Mouse (Mus musculus): ENCODE results near the gene Hist1h3f. TPM values are rescaled to one million over a fixed set of nuclear protein-coding genes. Genes with fewer than 3 reads are reported as not detected.
"Not testable (repeated sequence)": the region's sequence is repeated elsewhere in the genome, so short reads cannot be mapped to it uniquely, and the experiment has no call there.

Hist1h3f gene
- polyA plus RNA-seq, 1 experiment, result not detected

GRCm38 (mm10) chr13:23575271-23575851 lies 31.5 kb downstream of the Hist1h3f start, which contains the start of gene Hist1h3d:
Gene Hist1h3d, plus strand, starts transcription at chr13:23575763.
- peak within 1 kb of the TSS; percentile 59 for H3K4me3 ChIP-seq (ENCODE audit: insufficient read depth, low read depth, low read length)
- H3K4me1 ChIP-seq (ENCODE audit: control insufficient read depth, insufficient read depth, insufficient read length, low read length), result 0 out of 2 replicates have a peak, but pooled peaks cover 2% of the 10 kb centered on the region
- no peak within 1 kb of the TSS for H3K27ac ChIP-seq (replicated peaks; ENCODE audit: low read depth, low read length)

- not testable (repeated sequence) for H3K4me1 ChIP-seq (ENCODE audit: control insufficient read depth, insufficient read depth, insufficient read length, low read length); H3K27ac ChIP-seq (replicated peaks; ENCODE audit: low read depth, low read length)
- H3K4me3 ChIP-seq (ENCODE audit: insufficient read depth, low read depth, low read length), result peak overlapping the region; percentile 59
Observed at GRCm38 (mm10) chr13:23575864-23576313, 32.0 kb downstream of the Hist1h3f start.

GRCm38 (mm10) chr13:23576351-23576881 lies 32.6 kb downstream of the Hist1h3f start:
- 0 out of 2 replicates have a peak overlapping the region, but pooled peaks have one; percentile 6 for H3K4me3 ChIP-seq (ENCODE audit: insufficient read depth, low read depth, low read length)
- no peak overlapping the region for H3K27ac ChIP-seq (replicated peaks; ENCODE audit: low read depth, low read length)
- 0 out of 2 replicates have a peak, but pooled peaks cover 2% of the 10 kb centered on the region for H3K4me1 ChIP-seq (ENCODE audit: control insufficient read depth, insufficient read depth, insufficient read length, low read length)

GRCm38 (mm10) chr13:23576906-23577639 lies 33.2 kb downstream of the Hist1h3f start:
- H3K4me3 ChIP-seq (ENCODE audit: insufficient read depth, low read depth, low read length), result no peak overlapping the region
- 0 out of 2 replicates have a peak, but pooled peaks cover 2% of the 10 kb centered on the region for H3K4me1 ChIP-seq (ENCODE audit: control insufficient read depth, insufficient read depth, insufficient read length, low read length)
- H3K27ac ChIP-seq (replicated peaks; ENCODE audit: low read depth, low read length), result no peak overlapping the region

- peaks cover 4% of the 10 kb centered on the region; the same call in 1 of the 2 replicates for H3K4me1 ChIP-seq (ENCODE audit: control insufficient read depth, insufficient read depth, insufficient read length, low read length)
- no peak overlapping the region for H3K27ac ChIP-seq (replicated peaks; ENCODE audit: low read depth, low read length)
- no peak overlapping the region for H3K4me3 ChIP-seq (ENCODE audit: insufficient read depth, low read depth, low read length)
Observed at GRCm38 (mm10) chr13:23577835-23578234, 34.0 kb downstream of the Hist1h3f start.

- Histone ChIP-seq H3K4me1 (ENCODE audit: control insufficient read depth, insufficient read depth, insufficient read length, low read length) (peaks cover 11% of the 10 kb centered on the region; the same call in 1 of the 2 replicates), H3K4me3 (ENCODE audit: insufficient read depth, low read depth, low read length) (peak within 1 kb of the TSS; percentile 54), H3K27ac (replicated peaks; ENCODE audit: low read depth, low read length) (no peak within 1 kb of the TSS)
Observed at GRCm38 (mm10) chr13:23581408-23582218, 37.8 kb downstream of the Hist1h3f start, which contains the start of gene Hist1h4d. Gene Hist1h4d, plus strand, starts transcription at chr13:23581598.

- Histone ChIP-seq H3K4me1 (ENCODE audit: control insufficient read depth, insufficient read depth, insufficient read length, low read length) (peaks cover 11% of the 10 kb centered on the region; the same call in 1 of the 2 replicates), H3K27ac (replicated peaks; ENCODE audit: low read depth, low read length) (no peak overlapping the region), H3K4me3 (ENCODE audit: insufficient read depth, low read depth, low read length) (peak overlapping the region; percentile 54)
Observed at GRCm38 (mm10) chr13:23582219-23583056, 38.6 kb downstream of the Hist1h3f start.

- H3K27ac ChIP-seq (replicated peaks; ENCODE audit: low read depth, low read length), result peak overlapping the region; percentile 41; the same call in 1 of the 2 replicates
- H3K4me1 ChIP-seq (ENCODE audit: control insufficient read depth, insufficient read depth, insufficient read length, low read length), result peaks cover 11% of the 10 kb centered on the region; the same call in 1 of the 2 replicates
- no peak overlapping the region for H3K4me3 ChIP-seq (ENCODE audit: insufficient read depth, low read depth, low read length)
Observed at GRCm38 (mm10) chr13:23583387-23584068, 39.7 kb downstream of the Hist1h3f start.

- Histone ChIP-seq H3K27ac (replicated peaks; ENCODE audit: low read depth, low read length) (peak overlapping the region; percentile 99), H3K4me1 (ENCODE audit: control insufficient read depth, insufficient read depth, insufficient read length, low read length) (peaks cover 11% of the 10 kb centered on the region; the same call in 1 of the 2 replicates), H3K4me3 (ENCODE audit: insufficient read depth, low read depth, low read length) (peak overlapping the region; percentile 92)
Observed at GRCm38 (mm10) chr13:23584331-23584730, 40.5 kb downstream of the Hist1h3f start.

GRCm38 (mm10) chr13:23585029-23585441 lies 41.2 kb downstream of the Hist1h3f start:
- Histone ChIP-seq H3K27ac (replicated peaks; ENCODE audit: low read depth, low read length) (peak overlapping the region; percentile 99), H3K4me1 (ENCODE audit: control insufficient read depth, insufficient read depth, insufficient read length, low read length) (peaks cover 11% of the 10 kb centered on the region; the same call in 1 of the 2 replicates), H3K4me3 (ENCODE audit: insufficient read depth, low read depth, low read length) (peak overlapping the region; percentile 92)

- peak overlapping the region; percentile 92 for H3K4me3 ChIP-seq (ENCODE audit: insufficient read depth, low read depth, low read length)
- H3K27ac ChIP-seq (replicated peaks; ENCODE audit: low read depth, low read length), result peak overlapping the region; percentile 99
- peaks cover 11% of the 10 kb centered on the region; the same call in 1 of the 2 replicates for H3K4me1 ChIP-seq (ENCODE audit: control insufficient read depth, insufficient read depth, insufficient read length, low read length)
Observed at GRCm38 (mm10) chr13:23585442-23586098, 41.7 kb downstream of the Hist1h3f start.

- peaks cover 11% of the 10 kb centered on the region; the same call in 1 of the 2 replicates for H3K4me1 ChIP-seq (ENCODE audit: control insufficient read depth, insufficient read depth, insufficient read length, low read length)
- peak overlapping the region; percentile 66 for H3K4me3 ChIP-seq (ENCODE audit: insufficient read depth, low read depth, low read length)
- peak overlapping the region; percentile 41; the same call in 1 of the 2 replicates for H3K27ac ChIP-seq (replicated peaks; ENCODE audit: low read depth, low read length)
Observed at GRCm38 (mm10) chr13:23586099-23586939, 42.5 kb downstream of the Hist1h3f start.

Data from brown adipose tissue, adult 24 weeks (tissue).